Mouse (Mus musculus): ENCODE measurements around the gene Gm20937. TPM values are rescaled to one million over a fixed set of nuclear protein-coding genes. Genes with fewer than 3 reads are reported as not detected.
"Not testable (repeated sequence)": the region's sequence is repeated elsewhere in the genome, so short reads cannot be mapped to it uniquely, and the experiment has no call there.

Gene Gm20937
- total RNA-seq (2014; rRNA removed), result not detected in 2 replicates
- not detected in 2 replicates for polyA plus RNA-seq (2015; fragmentation: Nextera tagmentation; extraction: Ambion mirVana)

GRCm38 (mm10) chrY:68294798-68295197, at the start of gene Gm20937:
Gene Gm20937 (minus strand): TSS chrY:68294898.
- not testable (repeated sequence) for ATAC-seq; H3K27ac ChIP-seq; H3K27me3 ChIP-seq (ENCODE audit: insufficient read depth, low read length); H3K9me3 ChIP-seq (ENCODE audit: low read length); H3K36me3 ChIP-seq (ENCODE audit: insufficient read depth, low read length); H3K4me2 ChIP-seq (ENCODE audit: low read depth, low read length); H3K4me3 ChIP-seq (ENCODE audit: low read length); H3K9ac ChIP-seq (replicated peaks; ENCODE audit: low read length); DNase-seq (ENCODE audit: low spot score); H3K4me1 ChIP-seq (ENCODE audit: insufficient read depth, low read length)
- WGBS, result no CpG with 5 or more reads among the region's 6 CpGs

Other genes starting within 250 kb of the Gm20937 start
- gene Gm20816, start 243.1 kb upstream of the Gm20937 start, total RNA-seq (2014; rRNA removed), result not detected in 2 replicates
- not detected in 2 replicates for gene Gm20816, start 243.1 kb upstream of the Gm20937 start, polyA plus RNA-seq (2015; fragmentation: Nextera tagmentation; extraction: Ambion mirVana)

All from hindbrain, postnatal 0 days (tissue).